Mouse (Mus musculus): ENCODE results near the gene Ltbp1.

Ltbp1 gene

GRCm38 (mm10) chr17:75005281-75005684, at the start of gene Ltbp1:
Ltbp1 (plus strand) TSS chr17:75005568.
- peak; percentile 55 for DNase-seq

GRCm38 (mm10) chr17:74959481-74960245, 45.7 kb upstream of the Ltbp1 start:
- DNase-seq: no peak

- no peak for DNase-seq
Measured at GRCm38 (mm10) chr17:74963222-74963621, 42.1 kb upstream of the Ltbp1 start.

DNA sequence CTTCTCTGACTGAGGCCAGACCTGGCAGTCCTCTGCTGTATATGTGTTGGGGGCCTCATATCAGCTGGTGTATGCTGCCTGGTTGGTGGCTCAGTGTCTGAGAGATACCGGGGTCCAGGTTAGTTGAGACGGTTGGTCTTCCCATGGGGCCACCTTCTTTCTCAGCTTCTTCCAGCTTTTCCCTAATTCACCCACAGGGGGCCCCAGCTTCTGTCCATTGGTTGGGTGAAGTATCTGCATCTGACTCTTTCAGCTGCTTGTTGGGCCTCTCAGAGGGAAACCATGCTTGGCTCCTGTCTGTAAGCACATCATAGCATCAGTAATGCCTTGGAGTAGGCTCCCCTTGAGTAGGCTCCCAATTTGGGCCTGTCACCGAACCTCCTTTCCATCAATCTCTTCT, 41.5 kb upstream of the Ltbp1 start:
- DNase-seq: no peak

DNA sequence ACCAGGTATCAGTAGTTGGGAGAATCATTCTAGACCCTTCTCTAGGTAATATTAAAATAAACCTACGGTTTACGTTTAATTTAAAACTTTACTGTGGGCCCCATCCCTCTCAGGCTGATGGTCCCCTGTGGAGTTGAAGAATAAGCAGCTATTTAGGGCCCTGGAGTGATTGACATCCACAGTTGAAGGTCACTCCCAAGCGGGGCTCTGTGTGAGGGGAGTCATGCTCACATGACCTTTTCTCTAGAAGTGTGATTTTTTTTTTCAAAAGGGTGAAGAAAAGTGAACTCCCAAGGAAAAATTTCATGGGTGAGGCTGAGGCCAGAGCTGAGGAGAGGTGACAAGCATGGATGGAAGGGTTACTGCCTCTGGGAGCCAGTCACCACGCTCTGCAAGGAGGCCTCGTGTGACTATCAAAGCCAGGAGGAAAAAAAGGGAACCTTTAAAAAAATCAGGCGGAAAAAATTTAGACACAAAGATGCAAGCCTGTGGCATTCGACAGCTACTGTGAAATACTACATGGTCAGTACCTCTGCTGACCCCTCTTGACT, 38.0 kb upstream of the Ltbp1 start:
- DNase-seq: no peak

- DNase-seq: no peak
Measured at GRCm38 (mm10) chr17:74968152-74968712, 37.1 kb upstream of the Ltbp1 start.

DNA sequence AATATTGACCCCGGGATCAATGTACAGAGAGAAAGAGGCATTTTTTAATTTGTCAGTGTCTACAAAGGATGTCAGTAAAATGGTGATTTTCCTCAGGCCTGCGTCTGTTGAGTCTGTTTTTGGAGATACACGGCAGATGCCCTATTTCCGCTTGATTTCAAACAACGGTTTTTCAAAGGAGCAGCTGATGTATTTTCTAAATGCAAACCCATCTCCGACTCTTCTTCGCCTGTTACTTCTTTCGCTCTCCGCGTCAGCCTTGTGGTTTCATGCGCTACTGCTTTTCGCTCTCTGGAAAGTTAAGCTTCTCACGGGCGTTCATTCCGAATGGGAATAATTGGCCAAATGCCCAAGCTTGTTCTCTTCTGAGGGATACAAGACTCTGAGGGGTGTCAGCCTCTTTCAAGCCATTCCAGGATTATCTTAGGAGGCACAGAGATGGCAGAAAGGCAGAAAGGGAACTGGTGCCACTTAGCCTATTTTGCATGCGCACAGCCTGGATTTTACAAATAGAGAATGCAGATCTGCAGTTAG, 36.6 kb upstream of the Ltbp1 start:
- no peak for DNase-seq

GRCm38 (mm10) chr17:74975192-74975591, 30.2 kb upstream of the Ltbp1 start:
- no peak for DNase-seq

DNA sequence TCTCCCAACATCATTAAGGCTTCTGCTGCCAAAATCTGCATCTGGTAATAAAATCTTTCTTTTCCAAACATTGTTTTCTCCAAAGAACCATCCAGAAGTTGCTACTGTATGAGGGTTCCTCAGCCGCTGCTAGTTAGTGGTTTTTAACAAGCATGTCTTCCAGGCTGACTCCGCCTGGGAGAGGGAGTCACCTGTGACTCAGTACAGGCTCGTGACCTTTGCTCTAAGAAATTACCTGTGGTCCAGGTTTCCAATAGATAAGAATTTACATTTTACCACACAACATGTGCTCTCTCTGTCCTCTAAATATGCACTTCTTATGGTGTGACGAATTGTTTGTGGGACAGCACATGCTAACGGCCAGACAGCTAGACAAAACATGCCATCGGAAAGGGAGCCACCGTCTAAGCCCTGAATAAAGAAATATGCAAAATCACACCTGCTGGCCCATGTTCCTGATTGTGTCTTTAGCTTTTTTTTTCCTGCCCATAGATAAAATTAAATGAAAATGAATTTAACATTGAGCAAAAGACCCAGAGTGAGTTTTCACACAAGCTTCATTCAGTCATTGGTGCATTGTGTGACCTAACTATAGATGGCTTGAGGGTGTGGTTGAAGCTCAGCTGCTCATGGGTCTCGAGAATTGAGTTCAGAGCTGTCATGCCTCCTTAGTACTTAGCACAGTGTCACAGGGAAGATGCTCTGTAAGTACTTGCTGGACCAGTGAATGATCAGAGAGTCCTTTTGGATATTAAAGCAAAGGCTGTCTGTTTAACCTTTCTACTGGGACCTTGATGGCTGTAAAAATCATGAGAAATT, 29.0 kb upstream of the Ltbp1 start:
- no peak for DNase-seq

DNA sequence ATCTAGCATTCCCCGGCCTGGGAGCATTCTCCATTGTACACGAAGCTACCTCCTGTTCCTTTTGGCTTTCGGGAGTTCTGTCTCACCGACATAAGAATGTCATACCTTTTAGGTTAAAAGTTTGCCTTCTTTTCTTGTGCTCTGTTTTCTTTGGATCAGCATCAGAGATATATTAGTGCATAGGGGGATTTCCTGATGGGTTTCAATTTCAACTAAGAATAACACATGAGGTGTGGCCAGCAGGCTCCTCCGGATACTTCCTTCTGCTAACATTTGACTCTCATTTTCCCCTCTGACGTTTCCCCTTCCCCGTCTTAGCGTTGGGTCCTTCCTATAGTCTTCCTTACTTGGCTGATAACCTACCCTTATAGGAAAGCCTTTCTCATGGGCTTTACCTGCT, 25.6 kb upstream of the Ltbp1 start:
- DNase-seq: no peak

- no peak for DNase-seq
Measured at GRCm38 (mm10) chr17:74981703-74982102, 23.7 kb upstream of the Ltbp1 start.

GRCm38 (mm10) chr17:74982880-74983279, 22.5 kb upstream of the Ltbp1 start:
- no peak for DNase-seq

DNA sequence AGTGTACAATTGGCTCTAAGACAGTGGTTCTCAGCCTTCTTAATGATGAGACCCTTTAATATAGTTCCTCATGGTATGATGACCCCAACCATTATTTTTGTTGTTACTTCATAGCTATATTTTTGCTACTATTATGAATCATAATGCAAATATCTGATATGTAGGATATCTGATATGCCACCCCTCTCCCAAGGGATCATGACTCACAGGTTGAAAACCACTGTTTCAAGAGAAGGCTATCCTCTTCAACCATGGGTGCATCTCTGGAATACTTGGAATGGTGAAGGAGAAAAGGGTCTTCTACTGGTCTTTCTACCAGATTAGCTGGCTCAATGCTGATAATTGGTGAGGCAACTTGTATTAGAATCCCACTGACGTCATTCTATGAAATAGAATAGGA, 21.3 kb upstream of the Ltbp1 start:
- DNase-seq: no peak

DNA sequence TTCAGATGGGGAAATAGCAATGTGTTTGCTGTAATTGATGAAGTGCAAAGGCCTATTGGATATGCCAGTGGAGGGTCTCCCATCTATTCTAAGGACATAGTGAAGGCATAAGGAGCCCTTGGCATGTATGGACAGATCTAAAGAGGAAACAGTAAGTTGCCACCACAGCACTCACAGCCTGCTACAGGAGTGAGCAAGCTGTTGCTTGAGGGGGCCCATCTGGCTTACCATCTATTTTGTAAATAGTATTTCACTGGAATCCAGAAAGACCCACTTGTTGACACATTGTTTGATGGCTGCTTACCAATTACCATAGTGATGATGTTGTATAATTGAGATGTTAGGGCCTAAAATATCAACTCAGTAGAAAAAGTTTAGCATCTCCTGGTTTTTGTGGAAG, 20.7 kb upstream of the Ltbp1 start:
- DNase-seq: no peak

GRCm38 (mm10) chr17:74987067-74987466, 18.3 kb upstream of the Ltbp1 start:
- no peak for DNase-seq

DNA sequence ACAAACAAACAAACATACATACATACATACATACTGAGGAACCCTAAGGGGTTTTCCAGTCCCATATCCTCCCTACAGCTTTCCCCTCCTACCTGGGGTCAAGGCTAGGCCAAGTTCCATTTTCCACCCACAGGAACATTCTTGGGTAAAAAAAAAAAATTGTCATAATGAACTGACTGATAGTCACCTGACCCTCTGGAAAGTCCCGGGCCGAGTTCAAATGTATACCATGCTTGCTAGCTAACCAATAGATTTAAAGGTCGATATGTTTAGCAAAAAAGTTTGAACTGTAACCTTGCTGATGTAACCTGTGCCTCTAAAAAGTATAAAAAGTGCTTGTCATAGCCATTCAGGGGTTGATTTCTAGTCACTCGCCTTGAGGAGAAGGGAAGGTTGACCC, 15.7 kb upstream of the Ltbp1 start:
- DNase-seq: no peak

- DNase-seq: no peak
Measured at GRCm38 (mm10) chr17:74990561-74990960, 14.8 kb upstream of the Ltbp1 start.

DNA sequence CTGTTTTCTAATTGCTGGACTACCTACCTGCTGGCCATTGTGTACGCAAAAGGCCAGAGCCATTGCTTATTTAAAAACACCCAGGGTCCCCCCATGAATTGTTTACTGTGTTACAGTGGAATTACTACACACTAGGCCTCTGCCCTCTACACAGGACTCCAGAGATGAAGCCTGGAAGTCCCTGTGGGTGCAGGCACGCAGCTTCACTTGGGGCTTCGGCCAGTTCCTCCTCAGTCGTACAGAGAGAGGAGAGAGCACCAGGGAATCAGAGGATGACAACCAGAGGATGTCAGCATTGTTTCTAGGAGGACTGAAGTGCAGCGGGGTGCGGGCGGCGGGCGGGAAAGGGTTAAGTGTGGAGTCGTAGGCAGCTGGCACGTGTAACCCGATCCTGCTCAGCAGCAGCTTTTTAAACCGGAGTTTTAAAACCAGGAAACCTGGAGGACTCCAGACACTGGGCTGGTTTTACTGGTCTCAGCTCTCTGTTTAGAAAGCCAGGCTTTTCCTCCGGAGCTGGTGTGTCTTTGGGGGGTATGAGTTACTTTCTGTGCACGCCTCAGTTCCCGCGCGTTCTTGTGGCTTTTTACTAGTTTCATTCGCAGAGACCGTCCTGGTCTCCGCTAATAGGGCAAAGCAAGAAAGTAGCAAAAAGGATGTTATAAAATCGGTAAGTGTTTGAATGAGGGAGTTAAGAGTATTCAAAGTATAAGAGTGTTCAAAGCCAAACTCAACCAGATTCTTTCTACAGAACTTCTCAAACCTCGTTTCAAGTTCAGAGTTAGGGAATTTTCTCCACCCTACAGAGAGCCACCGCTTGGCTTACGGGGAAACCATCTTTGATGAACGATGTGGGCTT, 11.4 kb upstream of the Ltbp1 start:
- DNase-seq: peak; percentile 51

- no peak for DNase-seq
Measured at GRCm38 (mm10) chr17:74994582-74994893, 10.8 kb upstream of the Ltbp1 start.

- DNase-seq: no peak
Measured at GRCm38 (mm10) chr17:74995266-74995665, 10.1 kb upstream of the Ltbp1 start.

- DNase-seq: no peak
Measured at GRCm38 (mm10) chr17:75000066-75000465, 5.3 kb upstream of the Ltbp1 start.

DNA sequence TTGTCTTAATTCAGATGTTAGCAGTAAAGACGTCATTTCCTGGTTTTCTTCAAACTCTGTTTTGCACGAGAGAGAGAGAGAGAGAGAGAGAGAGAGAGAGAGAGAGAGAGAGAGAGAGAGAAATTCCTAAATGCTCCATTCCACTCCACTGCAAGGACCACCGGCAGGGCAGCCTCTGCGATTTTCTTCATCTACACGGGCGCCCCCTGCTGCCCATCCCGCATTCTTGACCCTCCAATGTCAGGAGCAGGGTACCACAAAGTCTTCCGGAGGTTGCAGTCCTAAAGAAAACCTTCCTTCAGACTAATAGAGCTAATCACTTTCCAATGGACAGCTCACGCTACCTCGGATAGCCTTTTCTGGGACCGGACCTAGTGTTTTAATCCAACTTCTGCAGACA, 548 bp upstream of the Ltbp1 start:
- DNase-seq: peak; percentile 85
